Mouse (Mus musculus) A20 (cell line): ENCODE data around the gene Mrgprd.

Source experiments
- DNase-seq: peaks from one replicate; pipeline ENCODE4 v3.0.0-alpha.2; 2011; ENCODE audit warnings: low read depth, low spot score

Gene Mrgprd

DNA sequence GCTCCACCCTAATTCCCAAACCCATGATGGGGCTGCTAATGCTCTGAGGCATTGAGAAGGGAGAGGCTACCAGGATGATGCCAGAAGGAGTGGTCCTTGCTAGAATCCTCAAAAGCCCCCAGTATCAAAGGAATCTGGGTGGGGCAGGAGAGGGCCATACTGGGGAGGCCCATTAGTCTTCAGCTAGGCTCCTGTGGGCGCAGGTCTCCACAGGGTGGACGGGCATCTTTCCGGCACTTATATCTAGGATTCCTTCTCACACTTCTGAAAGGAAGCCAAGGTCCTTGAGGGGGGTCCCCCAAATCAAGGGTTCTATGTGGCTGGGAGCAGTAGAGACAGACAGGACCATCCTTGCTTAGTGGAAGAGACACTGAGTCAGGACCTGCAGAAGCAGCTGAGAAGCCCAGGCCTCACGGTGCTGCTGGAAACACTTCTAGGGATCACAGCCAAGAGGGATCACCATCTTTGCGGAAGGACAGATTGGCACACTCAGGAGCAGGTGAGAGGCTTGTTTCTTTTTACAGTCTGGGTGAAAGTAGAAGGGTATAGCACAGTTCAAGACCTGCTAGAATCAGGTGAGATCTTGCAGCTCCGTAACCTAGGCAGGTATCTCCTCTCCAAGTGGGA, at the start of gene Mrgprd:
Gene Mrgprd (plus strand): TSS at position 51 of the 627 bp plus-strand sequence.
- no peak for DNase-seq

DNA sequence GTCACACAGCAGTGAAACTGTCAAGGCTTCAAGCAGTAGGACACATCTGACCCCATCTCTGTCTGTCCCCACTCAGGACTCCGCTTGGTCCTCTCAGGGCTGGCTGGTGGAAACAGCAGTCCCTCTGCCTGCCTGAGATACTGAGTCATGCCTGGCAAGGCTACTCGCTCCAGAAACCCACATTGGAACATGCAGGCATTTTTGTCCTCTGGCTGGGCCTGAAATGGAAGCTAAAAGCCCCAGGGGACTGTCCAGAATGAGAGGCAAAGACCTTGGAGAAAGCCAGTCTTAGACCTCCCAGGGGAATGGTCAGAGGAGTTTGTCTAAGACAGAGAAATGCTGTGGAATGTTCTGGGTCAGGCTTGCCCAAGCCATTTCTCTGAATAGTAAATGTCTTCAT, 48.6 kb upstream of the Mrgprd start:
- no peak for DNase-seq

DNA sequence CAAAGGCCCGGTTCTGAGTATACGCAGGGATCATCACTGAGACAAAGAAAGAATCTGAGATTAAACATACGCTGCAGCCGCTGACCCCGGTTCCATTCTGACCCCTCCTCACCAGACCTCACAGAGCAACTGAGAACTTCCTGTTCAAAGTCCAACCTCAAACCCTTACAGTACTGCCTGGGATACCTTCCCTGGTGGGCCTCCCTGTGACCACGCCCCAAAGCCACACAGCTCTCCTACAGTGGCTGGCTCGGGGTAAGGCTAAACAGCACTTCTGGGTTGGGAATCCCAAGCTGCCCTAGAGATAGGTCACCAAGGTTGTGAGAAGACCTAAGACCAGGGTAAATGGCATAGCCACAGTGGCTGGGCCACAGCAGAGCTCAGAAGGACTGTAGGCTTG, 45.7 kb upstream of the Mrgprd start:
- DNase-seq, result no peak

DNA sequence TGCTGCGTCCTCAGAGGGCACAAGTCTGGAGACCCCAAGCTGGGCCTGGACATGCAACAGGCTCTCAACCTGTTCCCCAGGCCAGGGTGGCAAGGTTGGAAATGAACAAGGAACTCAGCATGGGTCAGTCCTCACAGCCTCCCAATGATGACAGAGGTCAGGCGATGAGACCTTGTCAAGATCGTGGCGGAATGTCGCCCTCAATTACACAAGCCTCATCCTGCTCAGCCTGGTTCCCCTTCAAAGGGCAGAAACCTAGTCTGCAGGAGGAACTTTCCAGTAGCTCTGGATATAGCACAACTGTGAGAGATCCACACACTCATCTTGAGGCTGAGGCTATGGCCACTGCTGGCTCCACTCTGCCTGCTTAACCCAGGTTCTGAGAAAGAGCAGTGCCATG, 43.7 kb upstream of the Mrgprd start:
- no peak for DNase-seq

DNA sequence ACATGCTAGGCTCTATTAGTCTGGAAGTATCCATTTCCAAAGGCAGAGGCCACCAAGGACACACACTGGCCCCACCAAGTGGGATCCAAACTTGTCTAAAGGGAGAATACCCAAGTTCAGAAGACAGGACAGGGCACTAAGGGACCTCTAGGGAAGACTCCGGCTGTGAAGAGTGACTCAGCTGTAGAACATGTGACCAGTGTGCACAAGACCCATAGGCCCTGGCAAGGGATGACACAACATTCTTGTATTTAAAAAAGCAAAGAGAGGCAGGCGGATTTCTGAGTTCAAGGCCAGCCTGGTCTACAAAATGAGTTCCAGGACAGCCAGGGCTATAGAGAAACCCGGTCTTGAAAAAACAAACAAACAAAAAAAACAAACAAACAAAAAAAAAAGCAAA, 39.1 kb upstream of the Mrgprd start:
- no peak for DNase-seq

DNA sequence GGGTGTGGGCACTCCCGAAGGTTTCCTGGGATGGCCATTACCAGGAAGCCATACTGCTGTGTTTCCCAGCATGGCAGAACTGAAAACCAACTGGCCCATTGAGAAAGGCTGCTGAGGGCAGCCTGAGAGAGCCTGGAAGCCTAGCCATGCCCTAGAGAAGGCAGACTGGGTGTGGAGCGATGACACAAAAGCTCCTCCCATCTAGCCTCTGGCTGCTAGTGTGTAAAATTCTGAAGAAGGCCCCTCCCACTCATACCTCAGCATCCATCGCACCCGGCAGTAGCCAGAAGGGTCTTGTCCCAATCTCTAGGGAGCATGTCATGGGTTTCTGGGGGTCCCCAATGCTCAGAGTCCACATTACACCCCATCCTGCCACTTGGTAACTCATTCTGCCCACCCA, 33.2 kb upstream of the Mrgprd start:
- no peak for DNase-seq

DNA sequence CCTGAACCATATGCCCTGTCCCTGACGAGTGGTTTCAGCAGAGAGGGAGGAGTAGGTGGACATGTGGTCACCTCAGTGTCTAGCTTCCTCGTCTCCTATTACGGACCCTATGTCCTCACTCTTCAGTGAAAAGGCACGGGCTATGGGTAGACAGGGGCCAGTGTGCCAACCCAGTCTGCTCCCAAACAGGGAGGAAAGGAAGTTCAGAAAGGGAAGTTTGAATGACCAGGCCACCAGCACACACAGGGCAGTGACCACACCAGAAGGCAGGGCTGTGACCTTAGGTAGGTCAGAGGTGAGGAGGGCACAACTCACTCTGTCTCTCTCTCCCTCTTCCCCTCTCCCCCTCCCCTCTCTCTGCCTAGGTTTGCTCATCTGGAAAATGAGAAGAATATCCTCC, 31.6 kb upstream of the Mrgprd start:
- DNase-seq, result no peak

DNA sequence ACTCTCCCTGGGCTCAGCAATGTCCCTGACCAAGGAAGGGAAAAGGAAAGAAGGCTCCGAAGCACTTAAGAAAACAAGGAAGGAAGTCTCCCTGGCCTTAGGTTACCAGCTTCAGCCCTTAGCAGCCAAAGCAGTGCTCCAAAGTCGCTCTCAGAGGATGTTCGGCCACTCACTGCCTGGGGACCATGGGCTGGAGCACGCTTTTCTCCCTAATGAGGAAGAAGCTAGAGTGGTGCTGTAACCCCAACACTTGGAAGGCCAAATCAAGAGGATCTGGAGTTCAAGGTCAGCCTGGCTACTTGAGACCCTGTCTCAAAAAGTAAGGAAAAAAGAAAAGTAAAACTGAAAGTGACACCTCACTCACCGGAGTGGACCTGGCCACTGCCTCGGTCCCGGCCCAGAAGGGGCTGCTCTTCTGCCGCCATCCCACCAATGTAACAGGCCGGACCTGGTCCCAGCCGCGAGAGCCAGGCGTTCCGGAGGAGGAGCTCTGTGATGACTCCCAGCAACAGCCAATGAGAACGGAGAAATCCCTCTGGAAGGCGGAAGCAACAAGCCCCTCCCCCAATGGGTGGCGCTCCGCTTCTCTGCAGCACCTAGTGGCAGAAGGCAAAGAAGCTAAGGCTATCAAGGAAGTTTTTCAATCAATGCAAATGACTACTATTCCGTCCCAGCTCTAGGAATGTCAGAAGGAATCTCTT, 31.0 kb upstream of the Mrgprd start, which contains the start of gene Tpcn2:
Gene Tpcn2 (minus strand): TSS at position 525 of the 701 bp plus-strand sequence.
- DNase-seq, result peak; percentile 95

DNA sequence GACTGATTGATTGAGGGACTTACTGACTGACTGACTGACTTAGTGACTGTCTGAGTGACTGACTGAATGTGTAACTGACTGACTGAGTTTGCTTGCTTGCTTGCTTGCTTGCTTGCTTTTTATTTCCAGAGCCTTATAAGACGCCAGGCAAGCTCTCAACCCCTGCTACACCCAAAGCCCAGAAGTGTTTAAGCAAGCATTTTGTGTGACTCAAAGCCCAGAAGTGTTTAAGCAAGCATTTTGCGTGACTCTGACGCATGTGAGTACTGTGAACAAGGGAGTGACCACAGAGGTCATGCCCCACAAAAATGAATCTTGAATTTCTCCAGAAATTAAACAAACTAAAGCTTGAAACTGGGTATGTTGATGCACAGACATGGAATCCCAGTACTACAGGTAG, 30.3 kb upstream of the Mrgprd start:
- no peak for DNase-seq

DNA sequence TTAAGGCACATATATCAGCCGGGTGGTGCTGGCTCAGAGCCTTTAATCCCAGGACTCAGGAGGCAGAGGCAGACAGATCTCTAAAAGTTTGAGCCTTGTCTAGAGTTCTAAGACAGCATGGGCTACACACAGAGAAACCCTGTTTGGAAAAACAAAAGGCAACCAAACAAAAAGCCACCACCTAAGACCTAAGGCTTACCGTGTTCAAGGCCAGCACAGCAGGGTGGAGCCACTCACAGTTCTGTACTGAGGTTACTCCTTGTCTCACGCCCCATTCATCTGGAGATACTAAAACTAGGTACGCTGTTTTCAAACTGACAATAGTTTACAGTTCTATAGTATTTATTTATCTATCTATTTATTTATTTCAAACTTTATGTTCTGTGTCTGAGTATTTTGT, 29.2 kb upstream of the Mrgprd start:
- DNase-seq, result no peak

DNA sequence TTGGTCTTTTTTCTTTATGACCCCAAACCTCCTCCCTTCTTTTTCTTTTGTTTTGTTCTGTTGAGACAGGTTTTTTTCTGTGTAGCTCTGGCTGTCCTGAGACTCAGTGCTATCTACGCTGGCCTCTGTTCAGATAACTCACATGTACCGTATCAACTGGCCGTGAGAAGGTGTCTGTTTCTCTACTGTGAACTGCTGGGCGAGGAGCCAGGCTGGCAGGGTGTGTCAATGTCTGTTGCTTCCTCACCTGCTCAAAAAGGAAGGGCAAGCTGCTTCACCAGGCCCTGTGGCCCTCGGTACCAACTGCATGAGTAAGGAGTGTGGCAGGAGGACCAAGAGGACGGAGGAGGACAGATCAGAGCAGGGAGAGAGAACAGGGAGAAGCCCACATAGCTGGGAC, 27.2 kb upstream of the Mrgprd start:
- DNase-seq, result no peak

DNA sequence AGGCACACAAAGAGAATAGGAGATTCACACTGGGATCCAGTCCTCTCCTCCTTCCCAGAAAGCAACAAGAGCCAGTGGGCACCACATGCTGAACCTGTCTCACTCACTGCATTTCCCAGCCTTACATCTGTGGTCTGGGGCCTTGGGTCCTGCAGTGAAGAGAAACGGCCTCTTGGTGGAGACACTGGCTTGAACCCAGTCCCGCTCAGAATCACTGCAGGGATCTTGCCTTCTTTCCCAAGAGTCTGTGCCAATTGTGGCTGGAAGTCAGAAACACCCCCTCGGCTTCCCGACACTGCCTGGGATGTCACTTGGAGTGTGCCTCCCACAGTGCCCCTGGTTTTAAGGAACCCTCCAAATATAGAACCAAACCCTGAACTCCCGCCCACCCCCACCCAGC, 25.3 kb upstream of the Mrgprd start:
- DNase-seq, result peak; percentile 22

DNA sequence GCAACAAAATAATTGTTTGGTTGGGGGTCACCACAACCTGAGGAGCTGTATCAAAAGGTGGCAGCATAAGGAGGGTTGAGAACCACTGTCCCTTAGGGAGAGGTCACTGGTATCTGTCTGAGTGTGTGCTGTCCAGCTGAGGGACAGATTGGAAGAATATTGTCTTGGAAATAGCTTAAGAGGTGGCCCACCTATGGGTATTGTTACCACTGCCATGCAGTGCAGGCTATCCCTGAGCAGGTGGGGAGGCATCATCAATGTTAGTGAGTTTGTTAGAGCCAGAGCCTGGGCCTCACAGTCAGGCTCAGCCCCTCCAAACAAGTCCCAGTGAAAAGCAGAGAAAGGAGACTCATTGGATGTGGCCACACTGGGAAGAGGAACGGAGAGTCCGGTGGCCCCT, 22.8 kb upstream of the Mrgprd start:
- DNase-seq, result no peak

DNA sequence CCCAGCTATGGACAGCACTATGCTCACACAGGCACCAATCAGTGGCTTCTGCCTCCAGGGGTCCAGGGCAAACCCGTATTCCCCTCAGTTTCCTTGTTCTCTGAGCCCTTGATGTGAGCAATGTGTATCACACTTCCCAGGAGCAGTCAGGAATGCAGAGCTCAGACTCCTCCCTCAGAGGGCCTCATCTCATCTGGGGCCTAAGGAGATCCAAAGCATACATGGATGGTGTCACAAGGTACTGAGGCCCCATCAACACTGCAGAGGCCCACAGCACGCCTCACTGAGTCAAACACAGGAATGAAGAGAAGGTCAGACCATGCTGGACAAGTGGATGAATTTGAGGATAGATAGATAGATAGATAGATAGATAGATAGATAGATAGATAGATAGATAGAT, 21.9 kb upstream of the Mrgprd start:
- DNase-seq, result no peak

DNA sequence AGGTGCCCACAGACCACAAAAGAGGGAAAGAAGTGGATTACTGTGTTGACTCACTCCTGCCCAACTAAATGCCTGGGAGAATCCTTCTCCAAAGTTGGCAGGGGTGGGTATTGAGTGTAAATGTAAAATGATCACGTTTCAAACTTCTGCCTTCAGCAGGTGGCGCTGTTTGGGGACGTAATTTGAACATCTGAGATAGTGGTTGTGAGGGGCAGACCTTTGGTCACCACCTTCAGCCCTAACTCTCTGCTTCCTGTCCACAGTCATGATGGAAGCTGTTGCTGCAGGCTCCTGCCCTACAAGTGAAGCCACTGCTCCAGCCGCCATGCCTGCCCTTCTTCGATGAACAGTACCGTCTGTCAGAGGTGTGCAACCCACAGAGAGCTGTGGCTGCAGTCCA, 20.8 kb upstream of the Mrgprd start:
- DNase-seq, result peak; percentile 61

DNA sequence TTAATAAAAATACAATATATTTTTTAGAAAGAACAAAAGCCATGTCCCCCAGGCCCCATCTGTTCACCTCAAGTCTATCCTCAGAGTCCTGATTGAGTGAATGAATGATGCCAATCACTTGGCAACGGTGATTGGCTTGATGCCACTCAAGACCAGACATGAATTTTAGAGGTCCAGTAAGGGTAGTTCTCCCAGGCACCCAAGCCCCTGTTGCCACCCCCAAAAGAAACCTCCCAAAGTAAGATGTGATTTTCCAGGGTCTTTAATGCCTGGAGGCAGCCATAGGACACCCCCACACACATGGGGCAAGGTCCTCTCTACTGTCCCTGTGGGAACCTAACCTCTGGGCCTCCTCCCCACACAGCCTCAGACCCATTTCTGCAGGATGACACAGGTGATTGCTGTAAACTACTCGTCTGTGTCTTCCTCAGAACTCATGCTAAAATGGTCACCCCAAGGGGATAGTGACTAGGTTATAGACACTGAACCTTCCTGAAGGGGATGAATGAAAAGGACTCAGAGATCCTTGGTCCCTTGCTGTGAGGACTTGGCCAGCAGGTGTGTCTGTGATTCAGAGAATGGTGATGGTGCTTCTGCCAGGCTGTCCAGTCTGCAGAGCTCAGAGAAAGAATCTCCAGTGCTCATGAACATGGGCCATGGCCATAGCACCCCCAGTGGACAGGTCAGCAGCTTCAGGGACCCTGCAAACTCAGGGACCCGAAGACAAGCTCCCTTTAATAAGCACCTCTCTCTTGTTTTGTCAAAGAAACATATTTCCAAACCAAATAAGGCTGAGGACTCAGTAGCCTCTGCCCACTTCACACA, 15.8 kb upstream of the Mrgprd start:
- no peak for DNase-seq

DNA sequence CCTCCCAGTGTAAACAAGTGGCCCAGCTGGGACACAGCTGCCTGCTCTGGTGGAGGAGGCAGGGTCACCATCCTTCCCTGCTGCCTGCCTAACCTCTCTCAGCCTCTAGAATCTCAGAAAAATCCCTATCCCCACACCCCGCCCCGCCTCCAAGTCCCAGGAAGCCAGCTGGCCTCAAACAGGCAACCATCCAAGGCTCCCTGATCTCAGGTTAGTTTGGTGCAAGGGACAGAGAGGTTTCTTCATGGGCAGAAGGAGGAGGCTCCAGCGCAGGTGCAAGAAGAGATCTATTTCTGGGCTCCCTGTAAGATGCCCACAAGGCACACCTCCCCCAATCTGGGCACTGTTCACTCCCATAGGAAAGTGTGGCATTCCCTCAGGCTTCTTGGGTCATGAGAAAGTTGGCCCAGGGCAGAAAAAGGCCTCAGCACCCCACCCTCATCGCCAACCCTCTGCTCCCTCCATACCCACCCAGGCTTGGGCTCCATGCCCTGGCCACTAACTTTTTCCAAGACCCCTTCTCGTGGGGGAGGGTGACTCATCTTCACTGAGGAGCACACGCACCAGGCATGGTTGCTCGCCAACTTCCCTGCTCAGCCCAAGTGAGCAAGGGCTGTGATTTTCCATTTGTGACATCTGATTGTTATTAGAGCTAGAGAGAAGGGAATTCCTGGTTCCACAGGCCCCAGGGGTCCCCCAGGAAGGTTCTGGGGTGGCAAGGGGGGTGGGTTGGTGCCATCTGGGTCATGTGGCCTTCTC, 14.9 kb upstream of the Mrgprd start:
- no peak for DNase-seq

DNA sequence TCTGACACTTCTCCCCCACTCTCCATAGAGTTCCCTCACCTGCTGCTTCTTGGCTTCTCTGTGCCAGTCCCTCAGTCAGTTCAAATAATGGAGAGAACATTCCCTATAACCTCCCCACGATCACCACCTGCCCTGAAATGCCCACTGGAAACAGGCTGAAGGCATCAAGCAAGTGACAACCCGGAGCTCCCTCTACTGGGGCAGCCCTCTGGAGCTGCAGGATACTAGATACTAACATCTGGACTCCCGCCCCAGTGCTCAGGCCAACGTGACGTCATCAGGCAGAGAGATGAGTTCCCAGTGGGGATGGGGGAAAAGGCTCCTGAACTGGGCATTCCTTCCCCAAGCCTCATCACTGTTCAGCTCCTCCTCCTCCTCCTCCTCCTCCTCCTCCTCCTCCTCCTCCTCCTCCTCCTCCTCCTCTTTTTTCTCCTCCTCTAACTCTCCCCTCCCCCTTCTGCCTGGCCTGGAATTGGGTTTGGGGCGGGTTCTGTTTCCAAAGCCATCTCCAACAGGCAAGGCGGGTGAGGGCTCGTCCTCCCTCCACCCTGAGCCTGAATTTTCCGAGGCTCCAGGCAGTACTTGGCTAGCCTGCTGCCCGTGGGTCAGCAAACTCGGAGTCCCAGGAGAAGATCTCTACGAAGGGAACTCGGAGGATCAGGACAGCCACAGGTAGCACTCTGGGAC, 14.2 kb upstream of the Mrgprd start, which contains the start of gene Mrgprf:
Gene Mrgprf (plus strand): TSS at position 508 of the 687 bp plus-strand sequence.
- DNase-seq, result no peak

DNA sequence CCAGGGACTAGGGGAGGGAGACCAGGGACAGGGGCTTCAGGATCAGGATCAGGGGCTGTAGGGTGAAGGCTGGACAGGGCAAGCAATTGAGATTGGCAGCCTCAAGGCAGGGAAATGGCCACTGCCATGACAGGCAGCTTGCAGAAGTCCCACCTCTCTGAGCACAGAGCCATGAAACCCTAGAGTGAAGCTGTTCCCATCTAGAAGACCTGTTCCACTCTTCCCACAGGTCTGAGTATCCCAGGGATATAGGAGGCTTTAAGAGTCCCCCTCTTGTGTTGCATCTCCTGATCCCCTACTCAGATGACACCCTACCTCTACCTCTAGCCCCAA, 13.7 kb upstream of the Mrgprd start:
- no peak for DNase-seq

DNA sequence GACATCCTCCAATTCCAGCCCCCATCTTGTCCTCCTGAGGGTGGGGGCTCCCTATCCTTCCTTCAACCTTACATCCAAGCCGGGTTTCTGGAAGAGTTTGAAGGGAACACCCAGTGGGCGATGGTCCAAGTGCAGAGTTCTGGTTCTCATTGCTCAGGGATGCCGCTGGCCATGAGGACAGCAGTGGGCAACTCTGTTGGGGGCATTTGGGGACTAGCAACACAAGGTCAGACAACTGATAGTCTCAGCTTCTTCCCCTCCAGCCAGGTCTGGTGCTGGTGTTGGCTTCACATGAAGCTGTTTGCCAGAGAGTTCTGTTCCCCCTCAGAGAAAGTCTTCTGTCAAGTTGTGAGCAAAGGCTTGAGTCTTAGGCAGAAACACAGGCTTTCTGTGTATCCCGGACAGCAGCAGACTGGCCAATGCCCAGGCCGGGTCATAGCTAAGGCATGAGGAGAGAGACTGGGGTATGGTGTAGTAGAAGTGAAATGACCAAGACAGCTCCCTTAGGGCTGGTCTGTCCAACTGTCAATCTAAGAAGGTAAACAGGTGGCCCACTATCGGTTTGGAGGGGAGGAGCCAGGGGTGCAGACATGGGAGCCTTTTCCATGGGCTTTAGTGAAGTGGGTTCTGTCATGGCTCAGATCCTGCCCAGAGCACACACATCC, 13.2 kb upstream of the Mrgprd start:
- DNase-seq, result no peak
